ENCODE assay signal across 17 mouse cellular contexts in genomic region chr6:114851688-114852087, GRCm38 (mm10).
DNase-seq lines count a peak whose midpoint lies in the region; ATAC-seq and TF ChIP-seq lines count a peak whose summit lies in the region.
"Had no signal": no experiment of that assay in that cellular context is flagged by ENCODE, and none has a peak within 500 bp of the region (broad histone marks: within the 10 kb centered on the region; RNA-seq: fewer than 3 reads in every experiment).

No protein-coding gene starts in this region.

- peak overlapping the region; percentile 58; the same call in 1 of the 2 replicates for H3K27ac ChIP-seq in hindbrain, embryonic 12.5 days
- H3K27ac ChIP-seq in hindbrain, postnatal 0 days = no peak overlapping the region
- H3K27ac ChIP-seq in embryonic facial prominence, embryonic 10.5 days (replicated peaks) = peak overlapping the region; percentile 41; the same call in 1 of the 2 replicates
- peak overlapping the region; percentile 76; the same call in 1 of the 2 replicates for H3K27ac ChIP-seq in hindbrain, embryonic 15.5 days (replicated peaks)
- no peak overlapping the region; the same call in 1 of the 2 replicates for H3K27ac ChIP-seq in left cerebral cortex, adult 2 months
- H3K27ac ChIP-seq in intestine, postnatal 0 days (ENCODE audit: low read depth, low read length) = no peak overlapping the region
- H3K27ac ChIP-seq: liver, embryonic 14.5 days; neural tube, embryonic 12.5 days had no signal

- H3K9me3 ChIP-seq in hindbrain, embryonic 12.5 days (replicated peaks) = no peaks in the 10 kb centered on the region
- H3K9me3 ChIP-seq in hindbrain, postnatal 0 days (ENCODE audit: low read length) = no peaks in the 10 kb centered on the region
- H3K9me3 ChIP-seq in embryonic facial prominence, embryonic 10.5 days = no peaks in the 10 kb centered on the region
- H3K9me3 ChIP-seq in hindbrain, embryonic 15.5 days = no peaks in the 10 kb centered on the region
- H3K9me3 ChIP-seq in intestine, postnatal 0 days (ENCODE audit: control insufficient read depth) = no peaks in the 10 kb centered on the region
- H3K9me3 ChIP-seq: heart, embryonic 12.5 days; neural tube, embryonic 12.5 days had no signal

- peaks cover 60% of the 10 kb centered on the region for H3K4me1 ChIP-seq in hindbrain, embryonic 12.5 days
- H3K4me1 ChIP-seq in hindbrain, postnatal 0 days (ENCODE audit: insufficient read depth, low read length) = peaks cover 11% of the 10 kb centered on the region
- H3K4me1 ChIP-seq in embryonic facial prominence, embryonic 10.5 days = peaks cover 83% of the 10 kb centered on the region
- peaks cover 52% of the 10 kb centered on the region for H3K4me1 ChIP-seq in hindbrain, embryonic 15.5 days (replicated peaks)
- peaks cover 6% of the 10 kb centered on the region for H3K4me1 ChIP-seq in intestine, postnatal 0 days (replicated peaks; ENCODE audit: control insufficient read depth, insufficient read depth, low read length)

- no peak overlapping the region; the same call in 1 of the 2 replicates for H3K9ac ChIP-seq in hindbrain, embryonic 12.5 days
- H3K9ac ChIP-seq in hindbrain, postnatal 0 days (replicated peaks; ENCODE audit: low read length) = no peak overlapping the region
- H3K9ac ChIP-seq in hindbrain, embryonic 15.5 days = no peak overlapping the region
- H3K9ac ChIP-seq in intestine, postnatal 0 days (ENCODE audit: low read depth, low read length) = no peak overlapping the region
- H3K9ac ChIP-seq: heart, embryonic 12.5 days; liver, embryonic 14.5 days; neural tube, embryonic 12.5 days had no signal

- no peak overlapping the region for H3K4me3 ChIP-seq in hindbrain, embryonic 12.5 days
- H3K4me3 ChIP-seq in hindbrain, postnatal 0 days (ENCODE audit: low read length) = no peak overlapping the region
- no peak overlapping the region for H3K4me3 ChIP-seq in embryonic facial prominence, embryonic 10.5 days
- H3K4me3 ChIP-seq in hindbrain, embryonic 15.5 days = no peak overlapping the region
- no peak overlapping the region for H3K4me3 ChIP-seq in left cerebral cortex, adult 2 months
- no peak overlapping the region for H3K4me3 ChIP-seq in intestine, postnatal 0 days (ENCODE audit: low read depth, low read length)
- H3K4me3 ChIP-seq: heart, embryonic 12.5 days; neural tube, embryonic 12.5 days had no signal

- H3K27me3 ChIP-seq in hindbrain, embryonic 12.5 days = no peaks in the 10 kb centered on the region
- no peaks in the 10 kb centered on the region for H3K27me3 ChIP-seq in hindbrain, postnatal 0 days (ENCODE audit: insufficient read depth, low read length)
- peaks cover 8% of the 10 kb centered on the region; the same call in 1 of the 2 replicates for H3K27me3 ChIP-seq in embryonic facial prominence, embryonic 10.5 days (replicated peaks; ENCODE audit: low read depth, poor library complexity, severe bottlenecking)
- no peaks in the 10 kb centered on the region for H3K27me3 ChIP-seq in hindbrain, embryonic 15.5 days
- no peaks in the 10 kb centered on the region for H3K27me3 ChIP-seq in intestine, postnatal 0 days (replicated peaks; ENCODE audit: control insufficient read depth, insufficient read depth, low read length)
- H3K27me3 ChIP-seq: heart, embryonic 12.5 days; neural tube, embryonic 12.5 days had no signal

- ATAC-seq in hindbrain, embryonic 12.5 days (ENCODE audit: low FRiP score) = no peak
- ATAC-seq in hindbrain, postnatal 0 days = no peak
- no peak for ATAC-seq in hindbrain, embryonic 15.5 days (ENCODE audit: low FRiP score, low read depth)
- ATAC-seq in intestine, postnatal 0 days = no peak

- H3K36me3 ChIP-seq in hindbrain, embryonic 12.5 days = no peaks in the 10 kb centered on the region
- no peaks in the 10 kb centered on the region for H3K36me3 ChIP-seq in hindbrain, postnatal 0 days (ENCODE audit: insufficient read depth, low read length)
- no peaks in the 10 kb centered on the region for H3K36me3 ChIP-seq in embryonic facial prominence, embryonic 10.5 days (replicated peaks)
- no peaks in the 10 kb centered on the region for H3K36me3 ChIP-seq in hindbrain, embryonic 15.5 days
- H3K36me3 ChIP-seq in intestine, postnatal 0 days (ENCODE audit: control insufficient read depth, insufficient read depth) = no peaks in the 10 kb centered on the region
- H3K36me3 ChIP-seq: heart, embryonic 12.5 days; neural tube, embryonic 12.5 days had no signal

- intact Hi-C loops in left cerebral cortex, adult 2 months (cut with DNase I) = no loop called here

- no peak for DNase-seq in hindbrain, postnatal 0 days (ENCODE audit: low spot score)
- peak; percentile 39 for DNase-seq in brain, embryonic 14.5 days (ENCODE audit: low read depth)
- no peak for DNase-seq in embryonic facial prominence, embryonic 10.5 days (ENCODE audit: low spot score)
- no peak for DNase-seq in left cerebral cortex, adult 2 months (ENCODE audit: extremely low spot score in 1 of 2, low spot score in 2 of 2)
- DNase-seq: adrenal gland, adult 2 months; cerebellum, adult 9-11 months; heart, postnatal 14 days; kidney, adult 9 months; kidney, postnatal 36 days; layer of hippocampus, adult 9-11 months; thymus, postnatal 25 days had no signal

- H3K4me2 ChIP-seq in hindbrain, embryonic 12.5 days (replicated peaks) = no peak overlapping the region
- no peak overlapping the region for H3K4me2 ChIP-seq in hindbrain, postnatal 0 days (ENCODE audit: low read depth, low read length)
- no peak overlapping the region for H3K4me2 ChIP-seq in hindbrain, embryonic 15.5 days
- no peak overlapping the region for H3K4me2 ChIP-seq in intestine, postnatal 0 days (replicated peaks; ENCODE audit: low read depth)
- H3K4me2 ChIP-seq: heart, embryonic 12.5 days; neural tube, embryonic 12.5 days had no signal

- TF ChIP-seq POLR2A in brain, embryonic 14.5 days (IDR thresholded peaks at IDR 0.05; ENCODE audit: borderline replicate concordance, extremely low read depth, insufficient read depth, insufficient read length, poor library complexity, severe bottlenecking) = no peak

- WGBS in hindbrain, embryonic 12.5 days = 27% methylated on average over 7 of the region's 7 CpGs
- WGBS in hindbrain, postnatal 0 days = 28% methylated on average over 7 of the region's 7 CpGs
- 49% methylated on average over 7 of the region's 7 CpGs for WGBS in embryonic facial prominence, embryonic 10.5 days
- 32% methylated on average over 7 of the region's 7 CpGs for WGBS in hindbrain, embryonic 15.5 days
- WGBS in intestine, postnatal 0 days = 72% methylated on average over 7 of the region's 7 CpGs

- no peak for TF ChIP-seq CTCF in hindbrain, postnatal 0 days (IDR thresholded peaks at IDR 0.05; ENCODE audit: low read depth)
- TF ChIP-seq CTCF in brain, embryonic 14.5 days (IDR thresholded peaks at IDR 0.05; ENCODE audit: borderline replicate concordance, extremely low read depth, insufficient read depth, insufficient read length) = no peak
- TF ChIP-seq CTCF in left cerebral cortex, adult 2 months (IDR thresholded peaks at IDR 0.05) = no peak
- TF ChIP-seq CTCF in intestine, postnatal 0 days (IDR thresholded peaks at IDR 0.05; ENCODE audit: low read depth) = no peak

Comparison
In these comparisons a context has a peak if more than half of its experiments do, and no peak if none do; other contexts are left out.
1. H3K27ac ChIP-seq: peak in hindbrain, embryonic 12.5 days (single experiment), embryonic facial prominence, embryonic 10.5 days (single experiment) and hindbrain, embryonic 15.5 days (single experiment); none in hindbrain, postnatal 0 days (single experiment), left cerebral cortex, adult 2 months (single experiment) and intestine, postnatal 0 days (single experiment).